Mouse (Mus musculus): ENCODE measurements around the gene Reg3a. TPM values are rescaled to one million over a fixed set of nuclear protein-coding genes. Genes with fewer than 3 reads are reported as not detected.
"Not testable (repeated sequence)": the region's sequence is repeated elsewhere in the genome, so short reads cannot be mapped to it uniquely, and the experiment has no call there.

The Reg3a gene
- polyA plus RNA-seq (2017; shearing (Covaris generic)), result not detected

DNA sequence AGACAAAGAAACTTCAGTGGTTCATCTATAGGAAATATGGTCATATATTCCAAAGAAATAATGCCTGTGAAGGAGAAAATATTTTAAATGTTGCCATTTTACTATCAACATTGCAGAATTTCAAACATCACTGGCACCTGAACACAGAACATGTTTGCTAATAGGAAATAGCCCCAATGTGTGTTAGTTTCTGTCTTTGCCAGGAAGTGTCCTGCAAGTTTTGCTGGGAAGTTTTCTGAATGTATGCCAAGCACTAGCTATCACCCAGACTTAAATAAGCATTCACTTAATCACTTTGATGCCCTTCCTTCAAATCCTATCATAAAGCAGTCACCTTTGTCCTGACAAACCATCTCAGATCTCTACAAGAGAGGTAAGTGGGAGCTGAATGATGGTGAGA lies at the start of gene Reg3a:
Gene Reg3a (plus strand): TSS at position 301 of the 400 bp plus-strand sequence.
- no peak for ATAC-seq

DNA sequence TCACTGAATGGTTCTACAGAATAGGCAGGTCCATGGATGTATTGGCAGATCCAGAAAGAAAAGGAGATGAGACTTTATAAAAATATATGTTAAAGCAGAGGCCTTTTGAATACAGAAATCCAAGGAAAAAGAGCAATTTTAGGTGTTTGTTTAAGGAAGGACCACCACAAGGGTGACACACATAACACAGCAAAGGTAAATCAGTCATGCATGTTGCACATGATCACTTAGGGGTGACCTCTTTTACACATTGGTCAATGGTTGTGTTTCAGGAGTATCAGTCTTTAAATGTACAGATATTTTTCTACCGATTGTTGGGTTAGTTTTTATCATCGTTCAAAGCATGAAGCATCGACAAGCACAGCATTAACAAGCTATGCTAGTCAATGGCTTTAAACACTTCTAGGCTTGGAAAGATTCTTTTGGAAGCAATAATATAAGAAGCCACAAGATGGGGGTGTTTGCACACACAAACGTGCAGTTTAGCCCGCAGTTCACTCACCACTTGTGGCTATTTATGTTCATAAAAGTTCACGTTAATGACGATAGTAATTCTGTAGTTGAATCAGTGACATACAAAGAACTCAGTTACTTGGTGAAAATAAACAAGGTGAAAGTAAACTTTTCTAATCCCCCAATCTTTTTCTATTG lies 48.5 kb upstream of the Reg3a start:
- no peak for ATAC-seq

DNA sequence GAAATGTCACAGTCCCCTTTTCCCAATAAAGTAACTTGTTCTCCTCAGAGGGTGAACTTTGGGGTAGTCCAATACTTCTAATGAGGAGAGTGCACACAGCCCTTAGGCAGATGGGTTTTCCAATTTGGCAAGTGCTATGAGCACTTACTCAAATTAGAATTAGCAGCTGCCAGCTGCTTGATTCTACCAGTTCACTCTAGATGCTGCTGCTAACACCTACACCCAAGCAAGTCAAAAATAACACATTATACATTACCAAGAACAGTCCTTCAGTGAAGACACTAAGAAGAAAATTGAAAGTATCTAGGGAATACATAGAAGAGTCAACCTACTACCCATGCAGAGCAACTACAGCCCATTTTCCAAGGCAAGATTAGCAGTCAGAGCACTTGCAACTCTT lies 40.2 kb upstream of the Reg3a start:
- no peak for ATAC-seq

DNA sequence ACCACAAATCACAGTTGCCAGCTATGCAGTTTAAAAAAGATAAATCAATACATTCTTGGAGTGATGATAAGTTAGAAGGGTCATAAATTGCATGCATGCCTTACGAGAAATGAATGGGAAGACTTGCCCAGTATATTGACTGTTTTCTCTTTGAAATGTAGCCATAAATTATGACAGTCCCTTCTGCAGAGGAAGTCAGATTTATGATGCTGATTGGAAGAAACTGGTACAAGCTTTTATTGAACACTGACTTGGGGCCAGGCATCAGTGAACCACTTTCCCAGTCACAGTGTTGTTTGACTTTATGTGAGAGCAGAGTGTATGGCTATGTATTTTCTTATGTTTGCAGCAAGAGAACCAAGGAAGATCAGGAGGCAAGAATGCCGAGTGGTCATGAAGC lies 38.8 kb upstream of the Reg3a start:
- ATAC-seq, result no peak

DNA sequence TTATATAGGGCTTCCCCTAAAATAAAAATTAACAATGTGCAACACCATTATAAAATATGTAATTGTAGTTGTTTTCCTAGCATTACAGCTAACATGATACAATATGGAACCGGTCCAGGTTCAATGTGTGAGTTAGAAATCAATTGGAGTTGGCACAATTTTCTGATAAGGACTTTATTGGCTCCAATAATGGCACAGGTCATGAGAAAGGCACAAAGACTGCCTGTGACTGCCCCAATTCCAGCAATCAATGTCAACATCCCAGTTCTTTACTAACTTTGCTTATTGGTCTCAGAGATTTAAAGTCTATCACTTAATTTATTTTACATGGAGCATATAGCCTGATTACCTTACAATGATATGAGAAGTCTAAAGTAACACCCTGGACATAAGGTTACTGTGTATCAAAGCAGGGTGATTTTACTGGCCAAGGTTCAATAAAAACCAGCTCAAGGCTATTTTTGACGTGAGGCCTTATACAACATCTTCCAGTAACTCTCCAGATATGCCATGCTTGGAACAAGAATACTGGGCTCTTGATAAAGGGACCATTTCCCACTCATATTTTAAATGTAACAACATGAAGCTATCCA lies 18.4 kb upstream of the Reg3a start:
- ATAC-seq, result no peak

DNA sequence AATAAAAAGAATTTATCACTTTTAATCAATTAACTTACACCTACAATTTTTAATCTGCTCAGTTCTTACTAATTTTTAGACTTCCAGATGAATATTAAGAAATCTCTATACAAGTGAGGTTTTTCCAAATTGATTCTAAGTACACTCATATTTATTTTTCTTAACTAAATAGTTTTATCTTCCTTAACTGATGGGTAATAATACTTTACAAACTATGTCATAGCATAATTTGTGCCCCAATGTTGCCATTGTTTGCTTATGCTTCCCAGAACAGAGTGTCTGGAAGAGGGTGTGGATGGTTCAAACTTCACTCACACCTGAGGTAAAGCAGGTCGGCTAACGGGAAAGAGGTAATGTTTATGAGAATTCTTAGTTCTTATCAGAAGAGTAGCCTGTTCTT lies 10.2 kb upstream of the Reg3a start, which contains the start of gene Reg3b:
Gene Reg3b (plus strand): TSS at position 301 of the 400 bp plus-strand sequence.
- ATAC-seq, result no peak

DNA sequence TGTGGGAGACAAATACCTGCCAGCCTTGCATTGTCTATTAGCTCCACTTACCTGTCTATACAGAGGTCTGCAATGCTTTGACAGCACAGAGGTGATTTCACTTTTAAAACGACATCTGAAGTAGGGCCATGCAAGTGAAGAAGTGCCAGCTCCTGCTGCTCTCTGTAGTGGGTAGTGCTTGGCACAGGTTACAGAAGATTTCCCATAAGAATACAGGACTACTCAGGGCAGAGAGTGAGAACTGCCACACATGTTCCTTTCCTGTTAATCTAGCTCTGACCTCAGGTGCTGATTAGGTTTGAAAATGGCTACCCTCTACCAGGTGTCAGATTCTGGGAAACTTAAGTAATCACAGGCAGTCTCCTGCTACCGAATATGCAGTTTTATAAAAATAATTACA lies 1.7 kb upstream of the Reg3a start, which contains the start of gene Reg3d:
Gene Reg3d (minus strand): TSS at position 101 of the 400 bp plus-strand sequence.
- no peak for ATAC-seq

DNA sequence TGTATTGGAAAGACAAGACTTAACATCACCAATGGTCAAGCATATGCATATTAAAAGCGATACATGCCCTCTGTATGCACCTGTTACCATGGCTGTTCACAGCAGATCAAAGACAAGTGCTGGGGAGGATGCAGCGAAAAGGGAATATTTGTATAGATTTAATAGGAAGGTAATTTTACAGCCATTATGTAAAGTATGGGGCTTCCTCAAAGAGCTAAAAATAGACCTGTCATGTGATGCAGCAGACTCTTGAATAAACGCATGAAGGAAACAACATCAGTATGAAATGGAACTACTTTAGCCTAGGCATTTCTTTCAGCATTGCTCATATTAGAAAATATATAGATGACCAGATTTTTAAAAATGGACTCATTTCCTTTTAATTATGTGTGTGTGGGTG lies 5.1 kb downstream of the Reg3a start:
- no peak for ATAC-seq

DNA sequence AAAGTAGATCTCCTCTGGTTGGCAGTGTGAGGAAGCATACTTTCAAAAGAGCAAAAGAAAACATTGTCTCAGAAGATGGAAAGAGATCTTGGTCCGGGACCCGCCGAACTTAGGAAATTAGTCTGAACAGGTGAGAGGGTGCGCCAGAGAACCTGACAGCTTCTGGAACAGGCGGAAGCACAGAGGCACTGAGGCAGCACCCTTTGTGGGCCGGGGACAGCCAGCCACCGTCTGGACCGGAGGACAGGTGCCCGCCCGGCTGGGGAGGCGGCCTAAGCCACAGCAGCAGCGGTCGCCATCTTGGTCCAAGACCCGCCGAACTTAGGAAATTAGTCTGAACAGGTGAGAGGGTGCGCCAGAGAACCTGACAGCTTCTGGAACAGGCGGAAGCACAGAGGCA lies 14.8 kb downstream of the Reg3a start, which contains the start of gene Reg2:
Gene Reg2 (plus strand): TSS at position 301 of the 400 bp plus-strand sequence.
- not testable (repeated sequence) for ATAC-seq

DNA sequence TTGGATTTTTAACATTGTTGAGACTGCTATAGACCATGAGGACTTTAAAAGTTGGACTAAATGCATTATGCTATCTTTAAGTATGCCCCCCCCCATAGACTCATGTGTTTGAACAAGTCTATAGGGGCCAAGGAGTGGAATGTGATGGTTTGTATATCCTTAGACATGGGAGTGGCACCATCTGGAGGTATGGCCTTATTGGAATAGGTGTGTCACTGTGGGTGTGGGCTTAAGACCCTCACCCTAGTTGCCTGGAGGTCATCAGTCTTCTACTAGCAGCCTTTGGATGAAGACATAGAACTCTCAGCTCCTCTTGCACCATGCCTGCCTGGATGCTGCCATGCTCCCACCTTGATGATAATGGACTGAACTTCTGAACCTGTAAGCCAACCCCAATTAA lies 41.9 kb downstream of the Reg3a start, which contains the start of gene Reg1:
Gene Reg1 (plus strand): TSS at position 301 of the 400 bp plus-strand sequence.
- ATAC-seq, result not testable (repeated sequence)

DNA sequence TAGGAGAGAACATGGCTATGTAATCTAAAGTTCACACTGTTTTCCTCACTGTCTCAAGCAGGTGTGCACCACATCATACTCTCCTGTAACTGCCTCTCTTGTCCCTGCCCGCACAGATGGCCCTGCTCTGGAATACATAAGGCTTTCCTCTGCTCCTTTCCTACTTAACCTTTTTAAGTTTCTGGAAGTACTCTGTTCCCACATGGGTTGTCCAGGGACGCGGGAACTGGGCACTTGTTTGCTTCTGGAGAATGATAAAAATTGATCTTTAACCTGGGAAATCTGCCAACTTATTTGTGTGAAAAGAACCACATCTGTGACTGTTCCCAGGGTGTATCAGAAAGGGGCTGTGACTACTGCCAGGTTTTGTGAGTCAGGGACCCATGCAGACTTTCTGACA lies 45.0 kb downstream of the Reg3a start:
- no peak for ATAC-seq

Other genes with a start within 250 kb of the Reg3a start
- gene Reg3b, start 10.1 kb upstream of the Reg3a start, polyA plus RNA-seq (2017; shearing (Covaris generic)), result not detected
- gene Reg3d, start 1.8 kb upstream of the Reg3a start, polyA plus RNA-seq (2017; shearing (Covaris generic)), result not detected
- gene Reg2, start 14.9 kb downstream of the Reg3a start, polyA plus RNA-seq (2017; shearing (Covaris generic)), result not detected
- not detected for gene Reg1, start 42.0 kb downstream of the Reg3a start, polyA plus RNA-seq (2017; shearing (Covaris generic))
- gene Reg3g, start 88.2 kb downstream of the Reg3a start, polyA plus RNA-seq (2017; shearing (Covaris generic)), result not detected

Data from CD4-positive, CD25-positive, alpha-beta regulatory T cell, adult 4 months (primary cell).